Mouse (Mus musculus): ENCODE results near the gene Taar7d. TPM values are rescaled to one million over a fixed set of nuclear protein-coding genes. Genes with fewer than 3 reads are reported as not detected.

The Taar7d gene
- polyA plus RNA-seq (2014; fragmentation: Illumina TruSeq; extraction: RNeasy Lipid Tissue Mini Kit (QIAGEN cat#74804); ENCODE audit: insufficient read depth, low read depth, low replicate concordance), result not detected

GRCm38 (mm10) chr10:24026922-24027321 lies at the start of gene Taar7d:
TSS of gene Taar7d (plus strand) at chr10:24027222.

DNA sequence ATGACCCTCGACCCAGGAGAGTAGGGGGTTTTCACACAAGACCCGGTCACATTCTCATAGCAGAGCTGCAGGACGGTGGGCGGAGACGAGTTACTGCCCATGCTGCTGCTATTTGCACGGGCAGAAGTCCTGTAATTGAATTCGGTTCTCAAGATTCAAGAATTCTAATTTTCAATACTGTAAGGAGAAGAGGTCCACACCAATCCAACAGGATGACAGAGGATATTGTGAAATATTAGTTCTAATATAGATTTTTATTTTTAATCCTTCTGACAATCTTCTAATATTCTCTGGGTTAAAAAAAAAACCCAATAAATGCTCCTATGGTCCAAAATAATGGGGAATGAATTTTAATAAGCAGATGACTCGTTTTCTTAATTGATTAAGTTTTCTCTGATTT lies 41.5 kb upstream of the Taar7d start, which contains the start of gene Taar6:
Gene Taar6, minus strand, starts transcription at position 101 of the 400 bp plus-strand sequence.

GRCm38 (mm10) chr10:23993381-23993780 lies 33.6 kb upstream of the Taar7d start, which contains the start of gene Taar7a:
TSS of gene Taar7a (minus strand) at chr10:23993481.

DNA sequence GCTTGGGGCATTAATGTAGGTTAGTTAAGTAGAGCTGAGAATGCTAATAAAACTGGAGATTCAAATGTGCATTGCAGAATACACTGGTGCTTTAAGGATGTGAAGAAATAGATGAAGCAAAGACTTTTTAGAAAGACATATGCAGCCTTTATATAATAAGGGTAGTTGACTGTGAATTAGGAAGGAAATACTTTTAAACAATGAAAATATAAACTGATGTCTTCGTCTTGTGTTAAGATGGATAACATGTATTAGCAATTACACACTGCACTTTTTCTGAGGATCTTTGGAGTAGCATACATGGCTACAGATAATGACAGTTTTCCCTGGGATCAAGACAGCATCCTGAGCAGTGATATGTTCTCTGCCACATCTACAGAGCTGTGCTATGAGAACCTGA lies 27.4 kb upstream of the Taar7d start, which contains the start of gene Taar7b:
Gene Taar7b, plus strand, starts transcription at position 301 of the 400 bp plus-strand sequence.

GRCm38 (mm10) chr10:24037314-24037713 lies 10.3 kb downstream of the Taar7d start, which contains the start of gene Taar7e:
TSS of gene Taar7e (plus strand) at chr10:24037614.

GRCm38 (mm10) chr10:24049210-24049609 lies 22.2 kb downstream of the Taar7d start, which contains the start of gene Taar7f:
TSS of gene Taar7f (plus strand) at chr10:24049510.

DNA sequence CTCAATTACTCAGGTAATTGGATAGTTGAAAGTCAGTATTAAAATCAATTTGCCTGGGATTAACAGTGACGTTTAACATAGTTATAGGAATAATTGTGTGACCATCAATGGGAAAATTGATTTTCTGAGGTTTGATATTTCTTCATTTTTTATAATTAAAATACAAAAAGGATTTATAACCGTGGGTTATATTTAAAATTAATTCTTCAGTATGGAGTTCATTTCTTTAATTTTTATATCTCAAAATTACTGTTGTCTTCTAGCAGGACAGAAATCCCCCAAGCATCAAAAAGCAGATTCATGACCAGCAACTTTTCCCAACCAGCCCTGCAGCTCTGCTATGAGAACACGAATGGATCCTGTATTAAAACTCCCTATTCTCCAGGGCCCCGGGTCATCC lies 49.2 kb downstream of the Taar7d start, which contains the start of gene Taar8a:
Gene Taar8a, plus strand, starts transcription at position 301 of the 400 bp plus-strand sequence.

Other genes with a start within 250 kb of the Taar7d start
- gene Rps12, start 239.9 kb upstream of the Taar7d start, polyA plus RNA-seq (2014; fragmentation: Illumina TruSeq; extraction: RNeasy Lipid Tissue Mini Kit (QIAGEN cat#74804); ENCODE audit: insufficient read depth, low read depth, low replicate concordance), result 3,182 TPM
- 7.5 TPM for gene Slc18b1, start 230.2 kb upstream of the Taar7d start, polyA plus RNA-seq (2014; fragmentation: Illumina TruSeq; extraction: RNeasy Lipid Tissue Mini Kit (QIAGEN cat#74804); ENCODE audit: insufficient read depth, low read depth, low replicate concordance)
- 6.3 TPM for gene Vnn3, start 175.8 kb upstream of the Taar7d start, polyA plus RNA-seq (2014; fragmentation: Illumina TruSeq; extraction: RNeasy Lipid Tissue Mini Kit (QIAGEN cat#74804); ENCODE audit: insufficient read depth, low read depth, low replicate concordance)
- gene Vnn1, start 132.5 kb upstream of the Taar7d start, polyA plus RNA-seq (2014; fragmentation: Illumina TruSeq; extraction: RNeasy Lipid Tissue Mini Kit (QIAGEN cat#74804); ENCODE audit: insufficient read depth, low read depth, low replicate concordance), result 8.9 TPM
- gene Taar1, start 106.9 kb upstream of the Taar7d start, polyA plus RNA-seq (2014; fragmentation: Illumina TruSeq; extraction: RNeasy Lipid Tissue Mini Kit (QIAGEN cat#74804); ENCODE audit: insufficient read depth, low read depth, low replicate concordance), result not detected
- 0.24 TPM for gene Taar2, start 88.7 kb upstream of the Taar7d start, polyA plus RNA-seq (2014; fragmentation: Illumina TruSeq; extraction: RNeasy Lipid Tissue Mini Kit (QIAGEN cat#74804); ENCODE audit: insufficient read depth, low read depth, low replicate concordance)
- not detected for gene Taar3, start 77.7 kb upstream of the Taar7d start, polyA plus RNA-seq (2014; fragmentation: Illumina TruSeq; extraction: RNeasy Lipid Tissue Mini Kit (QIAGEN cat#74804); ENCODE audit: insufficient read depth, low read depth, low replicate concordance)
- not detected for gene Taar4, start 66.7 kb upstream of the Taar7d start, polyA plus RNA-seq (2014; fragmentation: Illumina TruSeq; extraction: RNeasy Lipid Tissue Mini Kit (QIAGEN cat#74804); ENCODE audit: insufficient read depth, low read depth, low replicate concordance)
- not detected for gene Taar5, start 56.5 kb upstream of the Taar7d start, polyA plus RNA-seq (2014; fragmentation: Illumina TruSeq; extraction: RNeasy Lipid Tissue Mini Kit (QIAGEN cat#74804); ENCODE audit: insufficient read depth, low read depth, low replicate concordance)
- gene Taar6, start 41.6 kb upstream of the Taar7d start, polyA plus RNA-seq (2014; fragmentation: Illumina TruSeq; extraction: RNeasy Lipid Tissue Mini Kit (QIAGEN cat#74804); ENCODE audit: insufficient read depth, low read depth, low replicate concordance), result not detected
- not detected for gene Taar7a, start 33.7 kb upstream of the Taar7d start, polyA plus RNA-seq (2014; fragmentation: Illumina TruSeq; extraction: RNeasy Lipid Tissue Mini Kit (QIAGEN cat#74804); ENCODE audit: insufficient read depth, low read depth, low replicate concordance)
- gene Taar7b, start 27.3 kb upstream of the Taar7d start, polyA plus RNA-seq (2014; fragmentation: Illumina TruSeq; extraction: RNeasy Lipid Tissue Mini Kit (QIAGEN cat#74804); ENCODE audit: insufficient read depth, low read depth, low replicate concordance), result not detected
- not detected for gene Taar7e, start 10.4 kb downstream of the Taar7d start, polyA plus RNA-seq (2014; fragmentation: Illumina TruSeq; extraction: RNeasy Lipid Tissue Mini Kit (QIAGEN cat#74804); ENCODE audit: insufficient read depth, low read depth, low replicate concordance)
- gene Taar7f, start 22.3 kb downstream of the Taar7d start, polyA plus RNA-seq (2014; fragmentation: Illumina TruSeq; extraction: RNeasy Lipid Tissue Mini Kit (QIAGEN cat#74804); ENCODE audit: insufficient read depth, low read depth, low replicate concordance), result not detected
- not detected for gene Taar8a, start 49.3 kb downstream of the Taar7d start, polyA plus RNA-seq (2014; fragmentation: Illumina TruSeq; extraction: RNeasy Lipid Tissue Mini Kit (QIAGEN cat#74804); ENCODE audit: insufficient read depth, low read depth, low replicate concordance)
- not detected for gene Taar8b, start 65.1 kb downstream of the Taar7d start, polyA plus RNA-seq (2014; fragmentation: Illumina TruSeq; extraction: RNeasy Lipid Tissue Mini Kit (QIAGEN cat#74804); ENCODE audit: insufficient read depth, low read depth, low replicate concordance)
- not detected for gene Taar8c, start 74.7 kb downstream of the Taar7d start, polyA plus RNA-seq (2014; fragmentation: Illumina TruSeq; extraction: RNeasy Lipid Tissue Mini Kit (QIAGEN cat#74804); ENCODE audit: insufficient read depth, low read depth, low replicate concordance)
- not detected for gene Taar9, start 82.3 kb downstream of the Taar7d start, polyA plus RNA-seq (2014; fragmentation: Illumina TruSeq; extraction: RNeasy Lipid Tissue Mini Kit (QIAGEN cat#74804); ENCODE audit: insufficient read depth, low read depth, low replicate concordance)
- 90.9 TPM for gene Stx7, start 122.1 kb downstream of the Taar7d start, polyA plus RNA-seq (2014; fragmentation: Illumina TruSeq; extraction: RNeasy Lipid Tissue Mini Kit (QIAGEN cat#74804); ENCODE audit: insufficient read depth, low read depth, low replicate concordance)
- gene Moxd1, start 196.3 kb downstream of the Taar7d start, polyA plus RNA-seq (2014; fragmentation: Illumina TruSeq; extraction: RNeasy Lipid Tissue Mini Kit (QIAGEN cat#74804); ENCODE audit: insufficient read depth, low read depth, low replicate concordance), result 0.21 TPM